Mouse (Mus musculus): ENCODE results near the gene Frs2. TPM values are rescaled to one million over a fixed set of nuclear protein-coding genes. Genes with fewer than 3 reads are reported as not detected.
A peak's percentile ranks its signal among the peaks of the same experiment; 100 is the strongest.

Frs2 gene
- total and polyA plus RNA-seq, 2 experiments from 2014 or later = 17.2 to 28.7 TPM

GRCm38 (mm10) chr10:117121448-117121847 lies 26.9 kb downstream of the Frs2 start:
- WGBS = 96% methylated on average over 3 of the region's 3 CpGs
- Histone ChIP-seq H3K9ac (no peak overlapping the region), H3K27me3 (ENCODE audit: insufficient read depth, low read length) (no peaks in the 10 kb centered on the region), H3K4me2 (ENCODE audit: low read depth) (no peak overlapping the region), H3K36me3 (ENCODE audit: insufficient read depth) (no peaks in the 10 kb centered on the region), H3K4me3 (ENCODE audit: low read depth, low read length) (no peak overlapping the region), H3K9me3 (ENCODE audit: low read length) (no peaks in the 10 kb centered on the region), H3K27ac (ENCODE audit: low read depth, low read length) (no peak overlapping the region), H3K4me1 (ENCODE audit: insufficient read depth) (no peaks in the 10 kb centered on the region)
- no peak for TF ChIP-seq CTCF (IDR thresholded peaks at IDR 0.05; ENCODE audit: low read depth)
- no peak for DNase-seq
- no peak for ATAC-seq

GRCm38 (mm10) chr10:117120051-117120666 lies 28.2 kb downstream of the Frs2 start:
- 94% methylated on average over 7 of the region's 7 CpGs for WGBS

GRCm38 (mm10) chr10:117119531-117119930 lies 28.8 kb downstream of the Frs2 start:
- 74% methylated on average over 11 of the region's 11 CpGs for WGBS
- Histone ChIP-seq H3K4me3 (ENCODE audit: low read depth, low read length) (no peak overlapping the region), H3K27ac (ENCODE audit: low read depth, low read length) (no peak overlapping the region), H3K27me3 (ENCODE audit: insufficient read depth, low read length) (no peaks in the 10 kb centered on the region), H3K4me2 (ENCODE audit: low read depth) (no peak overlapping the region), H3K9ac (no peak overlapping the region), H3K4me1 (ENCODE audit: insufficient read depth) (no peaks in the 10 kb centered on the region; the same call in 1 of the 2 replicates), H3K36me3 (ENCODE audit: insufficient read depth) (no peaks in the 10 kb centered on the region), H3K9me3 (ENCODE audit: low read length) (no peaks in the 10 kb centered on the region)
- no peak for TF ChIP-seq CTCF (IDR thresholded peaks at IDR 0.05; ENCODE audit: low read depth)
- ATAC-seq (no peak), DNase-seq (peak; percentile 20)

More at GRCm38 (mm10) chr10:117120051-117120666, 28.2 kb downstream of the Frs2 start:
- no peak overlapping the region for H3K4me3 ChIP-seq (ENCODE audit: low read depth, low read length)
- H3K9ac ChIP-seq = no peak overlapping the region
- no peaks in the 10 kb centered on the region for H3K9me3 ChIP-seq (ENCODE audit: low read length)
- H3K4me1 ChIP-seq (ENCODE audit: insufficient read depth) = no peaks in the 10 kb centered on the region; the same call in 1 of the 2 replicates
- H3K27me3 ChIP-seq (ENCODE audit: insufficient read depth, low read length) = no peaks in the 10 kb centered on the region
- DNase-seq = no peak
- H3K36me3 ChIP-seq (ENCODE audit: insufficient read depth) = no peaks in the 10 kb centered on the region
- no peak overlapping the region for H3K27ac ChIP-seq (ENCODE audit: low read depth, low read length)
- H3K4me2 ChIP-seq (ENCODE audit: low read depth) = no peak overlapping the region
- TF ChIP-seq CTCF (IDR thresholded peaks at IDR 0.05; ENCODE audit: low read depth) = no peak
- ATAC-seq = no peak

- Histone ChIP-seq H3K27ac (ENCODE audit: low read depth, low read length) (no peak overlapping the region), H3K9ac (no peak overlapping the region), H3K36me3 (ENCODE audit: insufficient read depth) (no peaks in the 10 kb centered on the region), H3K27me3 (ENCODE audit: insufficient read depth, low read length) (no peaks in the 10 kb centered on the region), H3K4me3 (ENCODE audit: low read depth, low read length) (no peak overlapping the region), H3K4me1 (ENCODE audit: insufficient read depth) (no peaks in the 10 kb centered on the region; the same call in 1 of the 2 replicates), H3K4me2 (ENCODE audit: low read depth) (no peak overlapping the region), H3K9me3 (ENCODE audit: low read length) (no peaks in the 10 kb centered on the region)
- DNase-seq (no peak), ATAC-seq (no peak)
- TF ChIP-seq CTCF (IDR thresholded peaks at IDR 0.05; ENCODE audit: low read depth) = no peak
- 75% methylated on average over 7 of the region's 7 CpGs for WGBS
Measured at GRCm38 (mm10) chr10:117118421-117118831, 29.9 kb downstream of the Frs2 start.

- TF ChIP-seq CTCF (IDR thresholded peaks at IDR 0.05; ENCODE audit: low read depth) = no peak
- no peak overlapping the region for H3K27ac ChIP-seq (ENCODE audit: low read depth, low read length)
- 55% methylated on average over 3 of the region's 3 CpGs for WGBS
- H3K4me1 ChIP-seq (ENCODE audit: insufficient read depth) = no peaks in the 10 kb centered on the region; the same call in 1 of the 2 replicates
- no peak for DNase-seq
- no peak overlapping the region for H3K9ac ChIP-seq
- H3K4me3 ChIP-seq (ENCODE audit: low read depth, low read length) = no peak overlapping the region
- no peaks in the 10 kb centered on the region for H3K27me3 ChIP-seq (ENCODE audit: insufficient read depth, low read length)
- ATAC-seq = no peak
- no peak overlapping the region for H3K4me2 ChIP-seq (ENCODE audit: low read depth)
- H3K36me3 ChIP-seq (ENCODE audit: insufficient read depth) = no peaks in the 10 kb centered on the region
- no peaks in the 10 kb centered on the region for H3K9me3 ChIP-seq (ENCODE audit: low read length)
Measured at GRCm38 (mm10) chr10:117115652-117116051, 32.7 kb downstream of the Frs2 start.

- ATAC-seq (no peak), DNase-seq (no peak)
- Histone ChIP-seq H3K4me2 (ENCODE audit: low read depth) (no peak overlapping the region), H3K4me3 (ENCODE audit: low read depth, low read length) (no peak overlapping the region), H3K9ac (no peak overlapping the region), H3K27ac (ENCODE audit: low read depth, low read length) (no peak overlapping the region), H3K9me3 (ENCODE audit: low read length) (no peaks in the 10 kb centered on the region), H3K36me3 (ENCODE audit: insufficient read depth) (no peaks in the 10 kb centered on the region), H3K27me3 (ENCODE audit: insufficient read depth, low read length) (no peaks in the 10 kb centered on the region), H3K4me1 (ENCODE audit: insufficient read depth) (no peaks in the 10 kb centered on the region; the same call in 1 of the 2 replicates)
- 62% methylated on average over 2 of the region's 2 CpGs for WGBS
- no peak for TF ChIP-seq CTCF (IDR thresholded peaks at IDR 0.05; ENCODE audit: low read depth)
Measured at GRCm38 (mm10) chr10:117112545-117112944, 35.8 kb downstream of the Frs2 start.

GRCm38 (mm10) chr10:117111455-117111854 lies 36.9 kb downstream of the Frs2 start:
- Histone ChIP-seq H3K27ac (ENCODE audit: low read depth, low read length) (no peak overlapping the region), H3K9me3 (ENCODE audit: low read length) (no peaks in the 10 kb centered on the region), H3K4me3 (ENCODE audit: low read depth, low read length) (no peak overlapping the region), H3K36me3 (ENCODE audit: insufficient read depth) (no peaks in the 10 kb centered on the region), H3K9ac (no peak overlapping the region), H3K27me3 (ENCODE audit: insufficient read depth, low read length) (no peaks in the 10 kb centered on the region), H3K4me2 (ENCODE audit: low read depth) (no peak overlapping the region), H3K4me1 (ENCODE audit: insufficient read depth) (no peaks in the 10 kb centered on the region; the same call in 1 of the 2 replicates)
- ATAC-seq (no peak), DNase-seq (no peak)
- no peak for TF ChIP-seq CTCF (IDR thresholded peaks at IDR 0.05; ENCODE audit: low read depth)
- 73% methylated on average over 7 of the region's 7 CpGs for WGBS
